In the genomic region with DNA sequence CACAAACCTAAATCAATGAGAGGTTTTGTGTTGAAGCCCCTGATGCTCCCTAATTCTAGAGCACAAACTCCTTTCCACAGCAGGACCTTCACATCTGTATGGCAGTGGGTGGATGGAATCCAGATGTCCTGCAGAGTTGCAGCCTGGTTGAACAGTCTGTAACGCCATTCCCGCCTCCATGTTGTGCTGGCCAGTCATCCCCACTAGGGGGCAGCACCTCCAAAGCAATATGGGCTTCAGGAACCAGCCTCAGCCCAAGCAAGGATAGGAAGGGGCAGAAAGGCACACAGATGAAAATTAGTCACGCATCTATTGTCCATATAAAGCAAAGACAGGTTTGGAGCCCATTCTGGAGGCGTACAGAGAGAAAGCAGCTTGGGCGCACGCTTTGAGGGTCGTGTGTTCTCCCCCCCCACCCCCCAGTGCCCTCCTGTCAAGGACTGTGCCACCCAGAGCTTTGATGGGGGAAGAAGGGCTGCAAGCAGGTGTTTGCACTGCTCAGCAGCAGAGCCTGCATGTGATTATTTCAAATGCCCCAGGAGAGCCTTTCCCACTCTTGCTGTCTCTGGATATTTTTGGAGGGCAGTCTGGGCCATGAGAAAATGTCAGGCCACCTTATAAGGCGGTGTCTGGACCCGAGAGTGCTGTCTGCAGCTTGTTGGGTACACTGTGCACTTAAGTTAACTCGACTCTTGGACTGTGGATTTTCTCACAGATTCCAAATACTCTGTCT, we compare ENCODE assay signal across 8 mouse cellular contexts. TPM values are rescaled to one million over a fixed set of nuclear protein-coding genes. Genes with fewer than 3 reads are reported as not detected.
DNase-seq lines count a peak whose midpoint lies in the region; ATAC-seq and TF ChIP-seq lines count a peak whose summit lies in the region.

No protein-coding gene starts in this region.

- H3K9me3 ChIP-seq in ES-E14 (ENCODE audit: control insufficient read depth, insufficient read depth, low read depth, low read length): no peaks in the 10 kb centered on the region
- no peaks in the 10 kb centered on the region for H3K9me3 ChIP-seq in forebrain, embryonic 15.5 days
- H3K9me3 ChIP-seq in lung, embryonic 16.5 days (ENCODE audit: control insufficient read depth, low read length): no peaks in the 10 kb centered on the region

- H3K4me2 ChIP-seq in forebrain, embryonic 15.5 days (replicated peaks): peak overlapping the region; percentile 31
- H3K4me2 ChIP-seq in lung, embryonic 16.5 days (ENCODE audit: low read depth, low read length): no peak overlapping the region

- H3K4me1 ChIP-seq in ES-E14 (ENCODE audit: control insufficient read depth in 2 of 2, insufficient read depth in 2 of 2, low read length in 2 of 2, poor library complexity in 1 of 2): 0 out of 4 replicates have a peak, but pooled peaks cover 0 to 2% of the 10 kb centered on the region in 2 experiments
- peaks cover 6% of the 10 kb centered on the region for H3K4me1 ChIP-seq in forebrain, embryonic 15.5 days
- peaks cover 13% of the 10 kb centered on the region for H3K4me1 ChIP-seq in lung, embryonic 16.5 days (replicated peaks; ENCODE audit: control insufficient read depth, insufficient read depth, low read length)

- H3K4me3 ChIP-seq in ES-E14 (ENCODE audit: insufficient read depth in 1 of 2, low read depth in 1 of 2, low read length in 2 of 2, poor library complexity in 1 of 2, severe bottlenecking in 1 of 2): no peak overlapping the region
- no peak overlapping the region for H3K4me3 ChIP-seq in forebrain, embryonic 15.5 days
- H3K4me3 ChIP-seq in lung, embryonic 16.5 days (ENCODE audit: low read length): no peak overlapping the region

- in situ Hi-C loops in ES-E14 (cut with MboI; ENCODE audit: low sequenced_read_pairs in 2 of 2, unreplicated experiment in 2 of 2): loop anchor here in 1 of 2 experiments (10.0 kb wide), 1 partner anchor 154 kb away; no protein-coding TSS in a partner anchor

- no peak overlapping the region for H3K27ac ChIP-seq in ES-E14 (ENCODE audit: insufficient read depth, low read depth, low read length, poor library complexity, severe bottlenecking)
- no peak overlapping the region; the same call in 1 of the 2 replicates for H3K27ac ChIP-seq in forebrain, embryonic 15.5 days (replicated peaks)
- H3K27ac ChIP-seq in lung, embryonic 16.5 days (ENCODE audit: low read length): no peak overlapping the region

- peaks cover 20% of the 10 kb centered on the region for H3K36me3 ChIP-seq in ES-E14 (ENCODE audit: control insufficient read depth, insufficient read depth, low read length, poor library complexity, severe bottlenecking)
- H3K36me3 ChIP-seq in forebrain, embryonic 15.5 days: 0 out of 2 replicates have a peak, but pooled peaks cover 2% of the 10 kb centered on the region
- H3K36me3 ChIP-seq in lung, embryonic 16.5 days (ENCODE audit: control insufficient read depth, insufficient read depth, low read length): no peaks in the 10 kb centered on the region; the same call in 1 of the 2 replicates

- no peaks in the 10 kb centered on the region for H3K27me3 ChIP-seq in forebrain, embryonic 15.5 days
- no peaks in the 10 kb centered on the region for H3K27me3 ChIP-seq in lung, embryonic 16.5 days (ENCODE audit: control insufficient read depth, insufficient read depth, low read depth, low read length)

- peak; percentile 75 for DNase-seq in ES-E14 (ENCODE audit: low read depth, low spot score)
- DNase-seq in heart, postnatal 25 days (ENCODE audit: low spot score): peak; percentile 50
- DNase-seq in layer of hippocampus, adult 18-20 months (ENCODE audit: low spot score in 2 of 2): peak; percentile 76 to 91
- DNase-seq in ovary, postnatal 14 days (ENCODE audit: low spot score): peak; percentile 90
- DNase-seq in thymus, postnatal 14 days: peak; percentile 72

- intact Hi-C loops in heart, postnatal 25 days (cut with DNase I): loop anchor here (1.0 to 5.0 kb wide), 3 partner anchors 44 to 517 kb away; partner anchors contain the start of gene Adcy5

- ATAC-seq in cerebellum, adult (ENCODE audit: insufficient number of reproducible peaks, low FRiP score, low TSS enrichment): peak; percentile 80
- ATAC-seq in forebrain, embryonic 15.5 days (replicated peaks): peak; percentile 90
- peak; percentile 86 for ATAC-seq in lung, embryonic 16.5 days (ENCODE audit: low read depth)

- no peak overlapping the region for H3K9ac ChIP-seq in ES-E14 (ENCODE audit: insufficient read depth, low read depth, low read length, poor library complexity, severe bottlenecking)
- H3K9ac ChIP-seq in forebrain, embryonic 15.5 days (replicated peaks): no peak overlapping the region
- no peak overlapping the region for H3K9ac ChIP-seq in lung, embryonic 16.5 days (ENCODE audit: low read length)

- 27% methylated on average over 10 of the region's 10 CpGs for WGBS in forebrain, embryonic 15.5 days
- WGBS in lung, embryonic 16.5 days: 30% methylated on average over 10 of the region's 10 CpGs

TF ChIP-seq in ES-E14, 5 proteins besides CTCF, POLR2A, EP300 and RAD21:
- TF ChIP-seq ZC3H11A (IDR thresholded peaks at IDR 0.05; ENCODE audit: borderline replicate concordance, low read depth, low read length): peak; percentile 93
- no peak for TF ChIP-seq MAFK (IDR thresholded peaks at IDR 0.05; ENCODE audit: insufficient read depth, low read depth, low read length)

RNA-seq across cellular contexts. Expression of gene Adcy5, which starts 44.1 kb away (rescaled TPM):
- 0.85 and 1.3 TPM in 2 replicates for total RNA-seq in ES-E14 (2012; rRNA removed)
- polyA plus RNA-seq in forebrain, embryonic 15.5 days (2015; fragmentation: Nextera tagmentation; extraction: Ambion mirVana): 5.4 and 5.6 TPM in 2 replicates
- total RNA-seq in heart, postnatal 25 days (2021): 10 to 100 TPM; 54.8 to 55.3 TPM
- 10 to 100 TPM; 78.7 to 83.5 TPM for total RNA-seq in layer of hippocampus, adult 18-20 months (2021)
- polyA plus RNA-seq in lung, embryonic 16.5 days (2015; fragmentation: Nextera tagmentation; extraction: Ambion mirVana): 1.4 and 1.5 TPM in 2 replicates

Comparison
In these comparisons a context has a peak if more than half of its experiments do, and no peak if none do; other contexts are left out.
1. RNA of gene Adcy5, which starts 44.1 kb away (total RNA-seq): 78.7 to 83.5 TPM in layer of hippocampus, adult 18-20 months and 54.8 to 55.3 TPM in heart, postnatal 25 days; 0.85 to 1.3 TPM in ES-E14; every median in the first group is over 10 times any median in the second.
2. Peak in every context shown above with its lines, with median percentiles within 50 percentile points of each other: DNase-seq and ATAC-seq.